Mouse (Mus musculus): ENCODE results near the gene Sgms1.

DNA sequence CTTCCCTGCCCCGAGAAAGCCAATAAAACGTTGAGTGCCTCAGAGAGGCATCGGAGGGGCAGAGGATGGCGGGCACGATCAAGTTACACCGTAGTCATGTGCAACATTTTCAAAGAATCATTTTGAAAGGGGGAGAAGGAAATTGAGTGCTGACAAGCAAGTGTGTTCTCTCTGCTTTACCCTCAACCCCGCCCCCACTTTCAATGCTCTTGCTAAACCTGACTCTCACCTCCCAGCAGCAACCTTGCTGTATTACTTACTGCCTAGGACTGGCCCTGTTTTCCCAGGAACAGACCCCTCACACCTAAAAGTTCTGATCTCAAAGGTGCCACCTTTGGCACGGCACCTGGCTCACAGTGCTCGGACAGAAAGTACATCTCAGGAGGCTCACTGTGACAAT is 121.0 kb downstream of the Sgms1 start:
- TF ChIP-seq CTCF (IDR thresholded peaks at IDR 0.05; ENCODE audit: control insufficient read depth, insufficient read depth, insufficient replicate concordance, low read depth, low read length) (no peak), POLR2A (IDR thresholded peaks at IDR 0.05; ENCODE audit: control insufficient read depth, low read depth, low read length) (no peak)

All from testis, adult 2 months (tissue).